Mouse (Mus musculus): Measurements from ENCODE around the gene Twsg1.
A peak's percentile ranks its signal among the peaks of the same experiment; 100 is the strongest.

Twsg1 gene

GRCm38 (mm10) chr17:65933741-65934140, 17.3 kb downstream of the Twsg1 start:
- peak; percentile 44 for DNase-seq (ENCODE audit: low read depth, low spot score)

- DNase-seq (ENCODE audit: low read depth, low spot score): no peak
Measured at GRCm38 (mm10) chr17:65931525-65931924, 19.5 kb downstream of the Twsg1 start.

GRCm38 (mm10) chr17:65930960-65931359, 20.1 kb downstream of the Twsg1 start:
- no peak for DNase-seq (ENCODE audit: low read depth, low spot score)

GRCm38 (mm10) chr17:65930158-65930826, 20.7 kb downstream of the Twsg1 start:
- DNase-seq (ENCODE audit: low read depth, low spot score): no peak

- peak; percentile 77 for DNase-seq (ENCODE audit: low read depth, low spot score)
Measured at GRCm38 (mm10) chr17:65929319-65929978, 21.6 kb downstream of the Twsg1 start.

- DNase-seq (ENCODE audit: low read depth, low spot score): no peak
Measured at GRCm38 (mm10) chr17:65927077-65927476, 23.9 kb downstream of the Twsg1 start.

- DNase-seq (ENCODE audit: low read depth, low spot score): no peak
Measured at GRCm38 (mm10) chr17:65924218-65924617, 26.8 kb downstream of the Twsg1 start.

GRCm38 (mm10) chr17:65921975-65922374, 29.1 kb downstream of the Twsg1 start:
- no peak for DNase-seq (ENCODE audit: low read depth, low spot score)

- DNase-seq (ENCODE audit: low read depth, low spot score): no peak
Measured at GRCm38 (mm10) chr17:65919235-65919634, 31.8 kb downstream of the Twsg1 start.

- no peak for DNase-seq (ENCODE audit: low read depth, low spot score)
Measured at GRCm38 (mm10) chr17:65916135-65916668, 34.8 kb downstream of the Twsg1 start.

GRCm38 (mm10) chr17:65914083-65914482, 36.9 kb downstream of the Twsg1 start:
- no peak for DNase-seq (ENCODE audit: low read depth, low spot score)

- no peak for DNase-seq (ENCODE audit: low read depth, low spot score)
Measured at GRCm38 (mm10) chr17:65912202-65912601, 38.8 kb downstream of the Twsg1 start.

GRCm38 (mm10) chr17:65911285-65912069, 39.5 kb downstream of the Twsg1 start:
- no peak for DNase-seq (ENCODE audit: low read depth, low spot score)

- no peak for DNase-seq (ENCODE audit: low read depth, low spot score)
Measured at GRCm38 (mm10) chr17:65908270-65908669, 42.8 kb downstream of the Twsg1 start.

- no peak for DNase-seq (ENCODE audit: low read depth, low spot score)
Measured at GRCm38 (mm10) chr17:65906895-65907401, 44.1 kb downstream of the Twsg1 start.

GRCm38 (mm10) chr17:65906313-65906894, 44.6 kb downstream of the Twsg1 start:
- DNase-seq (ENCODE audit: low read depth, low spot score): no peak

- no peak for DNase-seq (ENCODE audit: low read depth, low spot score)
Measured at GRCm38 (mm10) chr17:65905241-65905640, 45.8 kb downstream of the Twsg1 start.

GRCm38 (mm10) chr17:65903826-65904225, 47.2 kb downstream of the Twsg1 start:
- no peak for DNase-seq (ENCODE audit: low read depth, low spot score)

- no peak for DNase-seq (ENCODE audit: low read depth, low spot score)
Measured at GRCm38 (mm10) chr17:65903011-65903410, 48.0 kb downstream of the Twsg1 start.

- no peak for DNase-seq (ENCODE audit: low read depth, low spot score)
Measured at GRCm38 (mm10) chr17:65902281-65902680, 48.7 kb downstream of the Twsg1 start.

GRCm38 (mm10) chr17:65896016-65896415, 55.0 kb downstream of the Twsg1 start:
- DNase-seq (ENCODE audit: low read depth, low spot score): no peak

- DNase-seq (ENCODE audit: low read depth, low spot score): no peak
Measured at GRCm38 (mm10) chr17:65889476-65889875, 61.5 kb downstream of the Twsg1 start.
